Comparison of ENCODE assay signal across 9 mouse cellular contexts in genomic region chr10:75950791-75951210, GRCm38 (mm10). TPM values are rescaled to one million over a fixed set of nuclear protein-coding genes. Genes with fewer than 3 reads are reported as not detected.
DNase-seq lines count a peak whose midpoint lies in the region; ATAC-seq and TF ChIP-seq lines count a peak whose summit lies in the region.
"Had no signal": no experiment of that assay in that cellular context is flagged by ENCODE, and none has a peak within 500 bp of the region (broad histone marks: within the 10 kb centered on the region; RNA-seq: fewer than 3 reads in every experiment).

No protein-coding gene starts in this region.

- H3K4me3 ChIP-seq in forebrain, embryonic 15.5 days: peak overlapping the region; percentile 39
- H3K4me3 ChIP-seq in limb, embryonic 13.5 days: peak overlapping the region; percentile 51
- H3K4me3 ChIP-seq in olfactory bulb, adult 2 months (ENCODE audit: insufficient read depth, low read depth, low read length): peak overlapping the region; percentile 36

- 3% methylated on average over 23 of the region's 23 CpGs for WGBS in forebrain, embryonic 15.5 days
- WGBS in limb, embryonic 13.5 days: 2% methylated on average over 23 of the region's 23 CpGs
- WGBS in olfactory bulb, adult 2 months: 14% methylated on average over 23 of the region's 23 CpGs

- H3K9me3 ChIP-seq in forebrain, embryonic 15.5 days: no peaks in the 10 kb centered on the region
- H3K9me3 ChIP-seq in limb, embryonic 13.5 days: no peaks in the 10 kb centered on the region

- TF ChIP-seq POLR2A in olfactory bulb, adult 2 months (IDR thresholded peaks at IDR 0.05; ENCODE audit: insufficient read depth, low read depth, low read length): no peak

- ATAC-seq in forebrain, embryonic 15.5 days (replicated peaks): peak; percentile 57
- ATAC-seq in limb, embryonic 13.5 days (ENCODE audit: low FRiP score, low read depth): peak; percentile 67
- ATAC-seq: Patski had no signal

- peak overlapping the region; percentile 78 for H3K4me2 ChIP-seq in forebrain, embryonic 15.5 days (replicated peaks)
- H3K4me2 ChIP-seq in limb, embryonic 13.5 days (replicated peaks): peak overlapping the region; percentile 91

- peaks cover 11% of the 10 kb centered on the region for H3K4me1 ChIP-seq in forebrain, embryonic 15.5 days
- peaks cover 9% of the 10 kb centered on the region; the same call in 1 of the 2 replicates for H3K4me1 ChIP-seq in limb, embryonic 13.5 days
- H3K4me1 ChIP-seq in olfactory bulb, adult 2 months (ENCODE audit: control insufficient read depth, insufficient read depth, low read length): peaks cover 16% of the 10 kb centered on the region

- H3K27ac ChIP-seq in forebrain, embryonic 15.5 days (replicated peaks): no peak overlapping the region
- no peak overlapping the region for H3K27ac ChIP-seq in limb, embryonic 13.5 days
- H3K27ac ChIP-seq in olfactory bulb, adult 2 months (ENCODE audit: insufficient read depth, low read depth, low read length): no peak overlapping the region

- H3K36me3 ChIP-seq in forebrain, embryonic 15.5 days: no peaks in the 10 kb centered on the region
- no peaks in the 10 kb centered on the region for H3K36me3 ChIP-seq in limb, embryonic 13.5 days

- peak; percentile 91 for DNase-seq in heart, adult 11 months
- DNase-seq in heart, adult 9 months (ENCODE audit: low spot score in 2 of 2): no peak
- peak; percentile 71 for DNase-seq in adrenal gland, postnatal 14 days
- DNase-seq in gastrocnemius, postnatal 4 days (ENCODE audit: low spot score in 2 of 2): no peak
- DNase-seq in left cerebral cortex, postnatal 4 days: no peak

- H3K9ac ChIP-seq in forebrain, embryonic 15.5 days (replicated peaks): peak overlapping the region; percentile 40
- peak overlapping the region; percentile 70 for H3K9ac ChIP-seq in limb, embryonic 13.5 days

- intact Hi-C loops in left cerebral cortex, postnatal 4 days (cut with DNase I): loop anchor here (5.0 to 10.0 kb wide), 3 partner anchors 54 to 366 kb away; partner anchors contain the start of gene Ggt5

- H3K27me3 ChIP-seq in forebrain, embryonic 15.5 days: peaks cover 14% of the 10 kb centered on the region; the same call in 1 of the 2 replicates
- H3K27me3 ChIP-seq in limb, embryonic 13.5 days: peaks cover 24% of the 10 kb centered on the region
- H3K27me3 ChIP-seq: Patski had no signal

- TF ChIP-seq CTCF in olfactory bulb, adult 2 months (IDR thresholded peaks at IDR 0.05; ENCODE audit: insufficient read depth, low read depth, low read length): no peak

RNA-seq across cellular contexts. Expression of gene Gm5134, which starts 3.5 kb away (rescaled TPM):
- not detected in 2 replicates for total RNA-seq in adrenal gland, postnatal 14 days (2021)
- 0.15 TPM in 1 of 2 replicates, not detected in the other for polyA plus RNA-seq in forebrain, embryonic 15.5 days (2015; fragmentation: Nextera tagmentation; extraction: Ambion mirVana)
- polyA plus RNA-seq in limb, embryonic 13.5 days (2015; fragmentation: Nextera tagmentation; extraction: Ambion mirVana): 0.11 TPM in 1 of 2 replicates, not detected in the other
- polyA plus RNA-seq in olfactory bulb, adult 2 months (2012; ENCODE audit: insufficient read depth, insufficient read length, low replicate concordance, missing spikeins): not detected in 2 replicates
- total RNA-seq in gastrocnemius, postnatal 4 days (2021): not detected
- not detected for total RNA-seq in left cerebral cortex, postnatal 4 days (2021)
- polyA plus RNA-seq: Patski had no signal

RNA-seq across cellular contexts. Expression of gene Vpreb3, which starts 7.9 kb away (rescaled TPM):
- 1.7 and 2.2 TPM in 2 replicates for total RNA-seq in adrenal gland, postnatal 14 days (2021)
- polyA plus RNA-seq in forebrain, embryonic 15.5 days (2015; fragmentation: Nextera tagmentation; extraction: Ambion mirVana): 0.42 and 0.48 TPM in 2 replicates
- 0.33 and 0.66 TPM in 2 replicates for polyA plus RNA-seq in limb, embryonic 13.5 days (2015; fragmentation: Nextera tagmentation; extraction: Ambion mirVana)
- polyA plus RNA-seq in olfactory bulb, adult 2 months (2012; ENCODE audit: insufficient read depth, insufficient read length, low replicate concordance, missing spikeins): not detected in 2 replicates
- under 1 TPM in 1 of 2 experiments, not detected in 1; 0.62 TPM for total RNA-seq in gastrocnemius, postnatal 4 days (2021)
- total RNA-seq in left cerebral cortex, postnatal 4 days (2021): not detected
- polyA plus RNA-seq: Patski had no signal

RNA-seq across cellular contexts. Expression of gene Gm867, which starts 10.3 kb away (rescaled TPM):
- total RNA-seq in adrenal gland, postnatal 14 days (2021): 0.85 TPM in 1 of 2 replicates, not detected in the other
- polyA plus RNA-seq in forebrain, embryonic 15.5 days (2015; fragmentation: Nextera tagmentation; extraction: Ambion mirVana): 0.28 TPM in 1 of 2 replicates, not detected in the other
- 0.15 TPM in 1 of 2 replicates, not detected in the other for polyA plus RNA-seq in limb, embryonic 13.5 days (2015; fragmentation: Nextera tagmentation; extraction: Ambion mirVana)
- not detected in 2 replicates for polyA plus RNA-seq in olfactory bulb, adult 2 months (2012; ENCODE audit: insufficient read depth, insufficient read length, low replicate concordance, missing spikeins)
- not detected for total RNA-seq in gastrocnemius, postnatal 4 days (2021)
- 1 to 10 TPM in 1 of 2 experiments, under 1 TPM in 1; 0.48 to 1.1 TPM for total RNA-seq in left cerebral cortex, postnatal 4 days (2021)

RNA-seq across cellular contexts. Expression of gene Mmp11, which starts 14.5 kb away (rescaled TPM):
- 7.9 and 8.6 TPM in 2 replicates for total RNA-seq in adrenal gland, postnatal 14 days (2021)
- 19.8 and 20.3 TPM in 2 replicates for polyA plus RNA-seq in forebrain, embryonic 15.5 days (2015; fragmentation: Nextera tagmentation; extraction: Ambion mirVana)
- polyA plus RNA-seq in limb, embryonic 13.5 days (2015; fragmentation: Nextera tagmentation; extraction: Ambion mirVana): 194 and 198 TPM in 2 replicates
- polyA plus RNA-seq in olfactory bulb, adult 2 months (2012; ENCODE audit: insufficient read depth, insufficient read length, low replicate concordance, missing spikeins): not detected in 2 replicates
- total RNA-seq in gastrocnemius, postnatal 4 days (2021): 10 to 100 TPM; 12.7 to 15.0 TPM
- 10 to 100 TPM in 1 of 2 experiments, 1 to 10 TPM in 1; 9.9 to 10.7 TPM for total RNA-seq in left cerebral cortex, postnatal 4 days (2021)

RNA-seq across cellular contexts. Expression of gene Chchd10, which starts 17.9 kb away (rescaled TPM):
- 1,334 and 1,341 TPM in 2 replicates for total RNA-seq in adrenal gland, postnatal 14 days (2021)
- 24.8 and 24.9 TPM in 2 replicates for polyA plus RNA-seq in forebrain, embryonic 15.5 days (2015; fragmentation: Nextera tagmentation; extraction: Ambion mirVana)
- polyA plus RNA-seq in limb, embryonic 13.5 days (2015; fragmentation: Nextera tagmentation; extraction: Ambion mirVana): 9.8 and 11.5 TPM in 2 replicates
- not detected in 2 replicates for polyA plus RNA-seq in olfactory bulb, adult 2 months (2012; ENCODE audit: insufficient read depth, insufficient read length, low replicate concordance, missing spikeins)
- 100 to 1,000 TPM; 390 to 396 TPM for total RNA-seq in gastrocnemius, postnatal 4 days (2021)
- 10 to 100 TPM; 39.2 to 59.6 TPM for total RNA-seq in left cerebral cortex, postnatal 4 days (2021)

Comparison
In these comparisons a context has a peak if more than half of its experiments do, and no peak if none do; other contexts are left out.
1. DNase-seq: peak in heart, adult 11 months (single experiment) and adrenal gland, postnatal 14 days (single experiment); none in heart, adult 9 months (0 of 2), gastrocnemius, postnatal 4 days (0 of 2) and left cerebral cortex, postnatal 4 days (single experiment).
2. Peak in every context shown above with its lines, with median percentiles within 50 percentile points of each other: H3K4me3 ChIP-seq.